Mouse (Mus musculus) embryonic fibroblast, embryonic 13.5 days (primary cell): ENCODE data around the gene Chrnb4.

ENCODE experiments used
- CTCF ChIP-seq: IDR thresholded peaks from 2 replicates; pipeline ENCODE4 v1.5.1; 2011; ENCODE audit warnings: mild to moderate bottlenecking, control low read depth, low read length, moderate library complexity, borderline replicate concordance; ENCODE audit not compliant: insufficient read depth
- POLR2A ChIP-seq: IDR thresholded peaks from 2 replicates; pipeline ENCODE4 v1.6.1; 2011; ENCODE audit warnings: low read depth, mild to moderate bottlenecking, control low read depth, low read length, moderate library complexity

DNA sequence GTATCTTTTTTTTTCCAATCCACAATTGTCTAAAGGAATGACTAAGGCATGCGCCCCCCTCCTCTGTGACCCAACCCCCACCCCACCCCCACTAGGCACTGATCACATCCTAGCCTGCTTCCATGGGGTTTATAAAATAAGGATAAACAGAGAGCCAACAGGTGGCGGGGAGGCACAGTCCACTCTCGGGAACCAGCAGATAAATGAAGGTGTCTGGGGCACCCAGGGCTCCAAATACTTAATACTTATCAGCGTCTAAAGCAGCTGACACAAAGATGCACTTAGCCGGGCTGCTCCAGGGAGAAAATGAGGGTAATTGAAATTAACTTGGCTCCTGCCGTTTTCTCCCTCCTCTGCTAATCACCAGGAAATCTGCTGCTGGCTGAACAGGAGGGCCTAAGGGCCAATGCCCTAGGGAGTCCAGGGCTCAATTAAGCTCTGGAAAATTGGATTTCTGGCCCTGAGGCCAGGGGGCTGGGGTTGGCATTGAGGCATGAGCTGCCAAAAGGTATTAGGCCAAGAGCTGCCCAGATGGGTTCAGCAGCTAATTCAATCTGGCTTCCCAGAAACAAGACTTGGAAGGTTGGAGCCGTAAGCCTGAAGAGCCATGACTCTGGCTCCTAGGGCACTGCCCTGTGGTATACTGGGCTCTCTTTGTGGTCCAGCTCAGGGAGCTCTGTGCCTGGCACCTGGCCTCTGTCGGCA is 18.8 kb upstream of the Chrnb4 start:
- TF ChIP-seq CTCF (no peak), POLR2A (no peak)
